Mouse (Mus musculus) embryo, embryonic 10 days (tissue): ENCODE data around the gene Chsy1.
"Not testable (repeated sequence)": the region's sequence is repeated elsewhere in the genome, so short reads cannot be mapped to it uniquely, and the experiment has no call there.

Experiments used
- DNase-seq: peaks from one replicate; pipeline ENCODE4 v3.0.0-alpha.2; 2015; ENCODE audit warnings: low spot score

Chsy1 gene

DNA sequence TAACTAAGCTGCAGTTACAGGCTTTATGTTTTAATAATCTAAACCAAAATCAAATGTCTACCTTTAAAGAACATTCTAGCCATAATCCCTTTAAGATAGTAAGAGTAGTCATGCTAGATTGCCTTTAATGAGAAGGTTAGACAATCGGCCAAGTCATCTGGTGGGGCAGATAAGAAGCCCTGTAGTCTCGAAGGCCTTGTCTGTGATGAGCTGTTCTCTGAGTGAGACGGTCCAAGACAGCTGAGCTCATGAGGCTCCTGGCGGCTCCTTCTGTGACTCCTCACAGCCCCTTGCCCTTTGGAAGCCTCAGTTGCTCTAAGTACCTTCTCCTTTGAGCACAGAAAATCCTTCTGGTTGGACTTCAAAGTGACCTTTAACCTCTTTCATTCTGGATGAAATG lies 67.6 kb downstream of the Chsy1 start:
- DNase-seq: no peak

DNA sequence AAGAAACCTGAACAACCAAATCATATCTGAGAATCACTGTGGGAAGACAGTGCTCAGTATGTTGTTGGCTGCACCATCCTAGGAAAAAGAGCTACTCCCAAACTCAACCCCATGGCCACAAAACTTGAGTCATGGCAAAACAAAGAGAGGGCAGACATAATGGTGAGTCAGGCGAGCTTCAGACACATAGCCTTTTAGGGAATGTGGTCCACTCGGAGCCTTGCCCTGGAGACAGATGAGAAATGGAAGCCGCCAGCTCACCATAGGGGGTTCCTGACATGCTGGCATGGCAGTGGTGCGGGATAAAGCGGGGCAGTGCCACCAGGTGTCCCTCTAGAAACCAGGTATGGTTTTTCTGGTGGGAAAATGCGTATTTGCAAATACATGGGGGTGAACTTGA lies 68.8 kb downstream of the Chsy1 start:
- no peak for DNase-seq

- DNase-seq: no peak
Observed at GRCm38 (mm10) chr7:66179120-66179581, 69.8 kb downstream of the Chsy1 start.

GRCm38 (mm10) chr7:66179711-66180110 lies 70.4 kb downstream of the Chsy1 start:
- DNase-seq: no peak

DNA sequence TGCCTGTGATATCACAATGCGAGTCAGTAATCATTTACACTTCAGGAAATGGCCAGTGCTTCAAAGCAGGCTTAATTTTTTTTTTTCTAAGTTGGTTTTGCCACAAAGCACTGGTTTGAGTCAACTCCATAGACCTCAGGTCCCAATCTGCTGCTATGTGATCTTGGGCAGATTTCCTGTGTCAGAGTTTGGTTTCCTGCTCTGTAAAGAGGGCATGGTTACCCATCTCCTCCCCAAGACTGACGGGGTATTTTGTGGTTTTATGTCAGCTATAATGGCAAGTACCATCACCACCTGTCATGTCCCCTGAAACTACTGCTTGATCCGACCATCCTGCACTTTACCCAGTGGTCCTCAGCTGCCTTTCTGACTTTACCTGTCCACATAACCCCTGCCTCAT lies 70.9 kb downstream of the Chsy1 start:
- no peak for DNase-seq

DNA sequence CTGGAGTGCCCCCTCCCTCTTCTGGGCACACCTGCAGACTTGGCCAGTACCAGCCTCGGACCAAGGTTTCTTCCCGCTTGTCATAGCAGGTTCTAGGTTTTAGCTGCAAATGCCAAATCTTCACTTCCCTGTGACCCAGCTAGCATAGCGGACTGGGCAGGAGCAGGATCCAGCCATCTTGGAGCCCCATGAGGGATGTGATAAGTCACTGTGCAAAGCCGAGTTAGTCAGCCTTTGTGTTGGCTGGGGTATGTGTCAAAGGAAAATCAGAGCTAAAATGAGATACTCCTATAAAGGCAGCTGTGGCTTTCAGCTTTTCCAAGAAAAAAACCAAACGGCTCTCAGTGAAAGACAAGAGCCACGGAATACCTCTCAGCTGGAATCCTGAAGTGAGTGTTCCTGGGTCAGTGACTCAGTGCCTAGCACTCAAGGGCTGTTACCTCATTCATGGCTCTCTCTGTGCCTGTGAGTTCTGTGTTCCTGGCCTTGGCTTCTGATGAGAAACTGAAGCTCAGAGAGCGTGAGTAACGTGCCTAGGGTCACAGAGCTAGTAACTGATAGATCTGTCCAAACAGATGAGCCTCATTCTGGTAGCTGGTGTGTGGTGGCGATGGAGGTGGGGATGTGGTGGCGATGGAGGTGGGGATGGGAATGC lies 71.5 kb downstream of the Chsy1 start:
- DNase-seq: no peak

GRCm38 (mm10) chr7:66182075-66182715 lies 72.9 kb downstream of the Chsy1 start:
- no peak for DNase-seq

- DNase-seq: no peak
Observed at GRCm38 (mm10) chr7:66183404-66183803, 74.1 kb downstream of the Chsy1 start.

GRCm38 (mm10) chr7:66184026-66184425 lies 74.7 kb downstream of the Chsy1 start:
- no peak for DNase-seq

GRCm38 (mm10) chr7:66185370-66185769 lies 76.1 kb downstream of the Chsy1 start:
- DNase-seq: no peak

GRCm38 (mm10) chr7:66187581-66188231 lies 78.4 kb downstream of the Chsy1 start:
- DNase-seq: no peak

- not testable (repeated sequence) for DNase-seq
Observed at GRCm38 (mm10) chr7:66190385-66190784, 81.1 kb downstream of the Chsy1 start.

GRCm38 (mm10) chr7:66194511-66194910 lies 85.2 kb downstream of the Chsy1 start:
- no peak for DNase-seq

GRCm38 (mm10) chr7:66195881-66196280 lies 86.6 kb downstream of the Chsy1 start:
- DNase-seq: no peak

GRCm38 (mm10) chr7:66196609-66197445 lies 87.5 kb downstream of the Chsy1 start:
- no peak for DNase-seq

DNA sequence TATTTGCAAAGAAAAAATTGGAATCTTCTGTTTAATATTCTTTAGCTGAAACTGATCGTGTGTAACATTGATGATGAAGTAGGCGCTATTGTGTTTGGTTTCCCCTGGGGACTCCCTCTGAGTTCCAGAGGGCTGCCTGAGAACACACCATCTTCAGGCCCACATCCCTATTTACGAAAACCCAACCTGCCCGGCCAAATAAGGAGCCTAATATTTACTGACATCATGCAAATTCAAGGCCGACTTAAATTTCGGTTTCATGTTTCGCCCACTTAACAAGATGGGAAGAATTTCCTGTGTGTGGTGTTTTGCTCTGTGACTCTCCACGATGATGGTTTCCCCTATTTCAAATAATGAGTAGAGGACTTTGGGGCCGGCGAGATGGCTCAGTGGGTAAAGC lies 89.1 kb downstream of the Chsy1 start:
- no peak for DNase-seq

- no peak for DNase-seq
Observed at GRCm38 (mm10) chr7:66199391-66199831, 90.1 kb downstream of the Chsy1 start.

DNA sequence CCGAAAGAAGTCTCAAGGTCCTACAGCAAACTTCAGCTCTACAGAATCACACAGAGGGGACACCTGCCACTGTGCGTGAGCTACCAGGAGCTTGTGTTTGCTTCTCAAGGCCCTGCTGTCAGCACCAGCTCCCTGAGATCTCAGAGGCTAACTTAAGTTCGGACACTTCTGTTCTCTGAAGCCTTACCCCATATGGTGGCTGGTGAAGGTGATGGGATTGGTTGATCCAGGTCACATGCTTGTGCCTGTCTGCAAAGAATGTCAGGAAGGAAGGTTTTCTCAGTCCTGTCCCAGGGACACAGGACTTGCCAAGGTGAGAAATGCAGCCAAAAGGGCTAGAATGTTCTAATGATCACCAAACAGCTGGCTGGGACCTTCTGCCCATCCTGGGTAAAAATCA lies 91.1 kb downstream of the Chsy1 start:
- DNase-seq: no peak

- DNase-seq: no peak
Observed at GRCm38 (mm10) chr7:66200791-66201450, 91.6 kb downstream of the Chsy1 start.

DNA sequence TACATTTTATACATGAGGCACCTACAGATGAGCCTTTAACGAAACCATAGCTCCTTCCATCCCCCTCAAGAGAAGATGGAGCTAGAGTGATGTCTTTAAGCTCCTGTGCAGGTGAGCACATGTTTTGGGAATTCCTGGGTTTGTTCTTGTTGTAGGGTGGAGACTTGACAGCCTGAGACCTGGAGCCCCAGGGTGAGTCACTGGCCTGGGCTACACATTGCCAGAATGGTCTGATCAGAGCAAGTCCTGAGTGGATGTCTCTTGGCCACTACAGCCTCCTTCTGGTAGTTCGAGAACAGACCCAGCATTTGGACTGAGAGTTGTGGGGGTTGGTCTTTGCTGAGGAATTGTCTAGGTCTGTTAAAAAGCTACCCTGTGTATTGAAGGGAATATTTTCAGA lies 92.3 kb downstream of the Chsy1 start:
- DNase-seq: no peak

DNA sequence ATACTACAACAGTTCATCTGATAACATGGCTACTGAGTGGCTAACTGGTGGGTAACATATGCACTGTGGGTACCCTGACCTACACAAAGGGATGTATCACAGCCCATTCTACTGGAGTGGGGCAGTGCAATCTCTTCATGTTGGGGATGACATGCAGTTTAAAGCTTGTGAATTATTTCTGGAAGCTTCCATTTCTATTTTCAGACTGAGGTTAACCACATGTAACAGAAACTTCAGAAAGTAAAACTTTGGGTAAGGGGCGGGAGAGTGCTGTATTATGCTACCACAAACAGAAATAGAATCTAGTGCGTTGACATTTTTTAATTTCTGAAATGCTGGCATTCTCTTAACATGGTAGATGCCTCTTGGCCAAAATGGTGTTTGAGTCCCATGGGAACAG lies 100.6 kb downstream of the Chsy1 start:
- DNase-seq: no peak

DNA sequence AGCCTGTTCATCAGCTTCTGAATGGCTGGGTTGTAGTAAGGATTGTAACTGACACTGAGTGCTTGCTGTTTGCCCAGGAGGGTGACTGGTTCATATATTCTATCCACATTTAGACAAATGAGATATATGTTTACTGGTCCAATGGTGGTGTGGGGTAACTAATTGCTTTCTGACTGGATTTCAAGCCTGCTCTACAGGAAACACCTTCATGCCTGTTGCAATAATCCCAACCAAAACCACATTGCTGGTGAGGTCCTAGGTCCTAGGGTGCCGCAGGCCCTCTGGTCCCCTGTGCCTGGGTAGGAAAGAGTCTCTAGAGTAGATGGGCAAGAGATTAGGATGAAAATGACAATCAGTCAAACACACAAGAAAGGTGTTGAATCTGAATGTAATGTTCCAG lies 103.6 kb downstream of the Chsy1 start:
- no peak for DNase-seq
